Mouse (Mus musculus) kidney, adult 2 months (tissue): ENCODE data around the gene Pdk2. TPM values are rescaled to one million over a fixed set of nuclear protein-coding genes. Genes with fewer than 3 reads are reported as not detected.

Experiments used
- DNase-seq: peaks from one replicate; pipeline ENCODE4 v3.0.0; 2021
- H3K27ac ChIP-seq: fragments of 200-500 bp; 2 replicates; pipeline ENCODE4 v1.5.1; 2012; ENCODE audit warnings: low read depth, low read length, control low read depth, inconsistent platforms; ENCODE audit not compliant: insufficient read depth
- H3K27me3 ChIP-seq: fragments of 200-500 bp; replicated peaks from 2 replicates; pipeline ENCODE4 v1.6.1; 2012; ENCODE audit warnings: mild to moderate bottlenecking, moderate library complexity, low read length, inconsistent platforms; ENCODE audit not compliant: control insufficient read depth, insufficient read depth
- H3K36me3 ChIP-seq: fragments of 200-500 bp; 2 replicates; pipeline ENCODE4 v1.6.1; 2012; ENCODE audit warnings: mild to moderate bottlenecking, moderate library complexity, low read length, inconsistent platforms; ENCODE audit not compliant: control insufficient read depth, insufficient read depth
- H3K4me1 ChIP-seq: fragments of 200-500 bp; 2 replicates; pipeline ENCODE4 v1.6.1; 2011; ENCODE audit warnings: low read length; ENCODE audit not compliant: control insufficient read depth, insufficient read depth
- H3K4me3 ChIP-seq: fragments of 200-500 bp; 2 replicates; pipeline ENCODE4 v1.5.1; 2011; ENCODE audit warnings: mild to moderate bottlenecking, low read depth, low read length, control low read depth; ENCODE audit not compliant: insufficient read depth
- CTCF ChIP-seq: fragments of 200-500 bp; conservative IDR thresholded peaks from 2 replicates; pipeline ENCODE4 v1.5.1; 2011; ENCODE audit warnings: low read depth, mild to moderate bottlenecking, control low read depth, low read length, moderate library complexity, mixed read lengths; ENCODE audit not compliant: insufficient read depth, insufficient read length
- POLR2A ChIP-seq: fragments of 200-500 bp; IDR thresholded peaks from one replicate; pipeline ENCODE4 v1.6.1; 2011; ENCODE audit warnings: low read depth, low read length, control low read depth
- WGBS: fragments of 180-500 bp; shearing (Covaris S2); methylation state at CpG from one replicate; pipeline ENCODE4 v1.1.7; 2018; 5-methylcytosine and 5-hydroxymethylcytosine counted together
- polyA plus RNA-seq: library from polyadenylated mRNA; depleted of rRNA; stranded (reverse); fragments of >200 nt; gene quantifications from 2 replicates; pipeline ENCODE4 v1.2.3, GENCODE M21; 2012

The Pdk2 gene
- polyA plus RNA-seq, 1 experiment: 469 TPM

GRCm38 (mm10) chr11:94991641-94992479 is 49.3 kb downstream of the Pdk2 start:
- Histone ChIP-seq H3K36me3 (no peaks in the 10 kb centered on the region), H3K4me1 (peaks cover 28% of the 10 kb centered on the region), H3K27ac (peak overlapping the region; percentile 49), H3K4me3 (peak overlapping the region; percentile 91), H3K27me3 (no peaks in the 10 kb centered on the region)
- DNase-seq: peak; percentile 62
- WGBS: under 1% methylated on average over 99 of the region's 99 CpGs
- TF ChIP-seq CTCF: no peak
- TF ChIP-seq POLR2A: no peak

GRCm38 (mm10) chr11:94990749-94991577 is 50.2 kb downstream of the Pdk2 start, which contains the start of gene Ppp1r9b:
Gene Ppp1r9b, plus strand, starts transcription at chr11:94991035.
- Histone ChIP-seq H3K4me3 (peak within 1 kb of the TSS; percentile 91), H3K27me3 (no peaks in the 10 kb centered on the region), H3K4me1 (peaks cover 28% of the 10 kb centered on the region), H3K27ac (peak within 1 kb of the TSS; percentile 95), H3K36me3 (no peaks in the 10 kb centered on the region)
- peak; percentile 95 for DNase-seq
- TF ChIP-seq POLR2A: peak; percentile 57
- peak; percentile 58 for TF ChIP-seq CTCF
- 2% methylated on average over 69 of the region's 69 CpGs for WGBS

GRCm38 (mm10) chr11:94990102-94990748 is 50.9 kb downstream of the Pdk2 start:
- Histone ChIP-seq H3K36me3 (no peaks in the 10 kb centered on the region), H3K27me3 (no peaks in the 10 kb centered on the region), H3K4me3 (peak overlapping the region; percentile 91), H3K4me1 (peaks cover 28% of the 10 kb centered on the region), H3K27ac (peak overlapping the region; percentile 95)
- DNase-seq: no peak
- TF ChIP-seq POLR2A (no peak), CTCF (no peak)
- 40% methylated on average over 6 of the region's 6 CpGs for WGBS

- Histone ChIP-seq H3K4me1 (peaks cover 28% of the 10 kb centered on the region), H3K27me3 (no peaks in the 10 kb centered on the region), H3K4me3 (peak overlapping the region; percentile 73), H3K27ac (peak overlapping the region; percentile 95), H3K36me3 (no peaks in the 10 kb centered on the region)
- WGBS: 2% methylated on average over 12 of the region's 12 CpGs
- TF ChIP-seq CTCF (no peak), POLR2A (no peak)
- DNase-seq: peak; percentile 93
These were observed 51.6 kb downstream of the Pdk2 start for GRCm38 (mm10) chr11:94989562-94990017.

- DNase-seq: no peak
- Histone ChIP-seq H3K27ac (peak overlapping the region; percentile 92), H3K27me3 (no peaks in the 10 kb centered on the region), H3K36me3 (no peaks in the 10 kb centered on the region), H3K4me1 (peaks cover 26% of the 10 kb centered on the region), H3K4me3 (peak overlapping the region; percentile 73)
- TF ChIP-seq POLR2A (no peak), CTCF (no peak)
- WGBS: 22% methylated on average over 10 of the region's 10 CpGs
These were observed 52.2 kb downstream of the Pdk2 start for GRCm38 (mm10) chr11:94988780-94989561.

GRCm38 (mm10) chr11:94987851-94988250 is 53.3 kb downstream of the Pdk2 start:
- H3K36me3 ChIP-seq: no peaks in the 10 kb centered on the region
- no peak for DNase-seq
- H3K4me1 ChIP-seq: peaks cover 16% of the 10 kb centered on the region
- peak overlapping the region; percentile 26 for H3K27ac ChIP-seq
- H3K27me3 ChIP-seq: no peaks in the 10 kb centered on the region
- WGBS: 79% methylated on average over 8 of the region's 8 CpGs
- no peak overlapping the region for H3K4me3 ChIP-seq
- no peak for TF ChIP-seq POLR2A
- TF ChIP-seq CTCF: no peak

GRCm38 (mm10) chr11:94987341-94987740 is 53.8 kb downstream of the Pdk2 start:
- H3K4me1 ChIP-seq: peaks cover 16% of the 10 kb centered on the region
- peak overlapping the region; percentile 26 for H3K27ac ChIP-seq
- no peak overlapping the region for H3K4me3 ChIP-seq
- DNase-seq: no peak
- TF ChIP-seq CTCF (no peak), POLR2A (no peak)
- WGBS: 38% methylated on average over 6 of the region's 6 CpGs
- H3K27me3 ChIP-seq: no peaks in the 10 kb centered on the region
- H3K36me3 ChIP-seq: no peaks in the 10 kb centered on the region
